Mouse (Mus musculus): ENCODE results near the gene Ppil6. TPM values are rescaled to one million over a fixed set of nuclear protein-coding genes. Genes with fewer than 3 reads are reported as not detected.

The Ppil6 gene
- not detected for total RNA-seq (2023)

GRCm38 (mm10) chr10:41489708-41490517 is at the start of gene Ppil6, which contains the start of gene Smpd2:
Gene Ppil6 (plus strand): TSS chr10:41490439.
Gene Smpd2 (minus strand): TSS chr10:41490369.

GRCm38 (mm10) chr10:41450137-41450670 is 40.0 kb upstream of the Ppil6 start, which contains the start of gene Zbtb24:
Gene Zbtb24 (plus strand): TSS chr10:41450383.

GRCm38 (mm10) chr10:41476171-41477017 is 13.8 kb upstream of the Ppil6 start, which contains the start of gene Mical1:
Gene Mical1 (plus strand): TSS chr10:41476314.

GRCm38 (mm10) chr10:41518981-41519618 is 28.9 kb downstream of the Ppil6 start, which contains the start of gene Cd164:
Gene Cd164 (plus strand): TSS chr10:41519414.

Other genes starting within 250 kb of the Ppil6 start
- gene Fig4, start 187.2 kb upstream of the Ppil6 start, total RNA-seq (2023), result 10 to 100 TPM; 15.0 to 16.1 TPM
- under 1 TPM in 1 of 2 experiments, not detected in 1; 0.04 TPM for gene Ak9, start 186.5 kb upstream of the Ppil6 start, total RNA-seq (2023)
- gene Zbtb24, start 40.1 kb upstream of the Ppil6 start, total RNA-seq (2023), result 10 to 100 TPM; 17.4 to 19.8 TPM
- gene Mical1, start 14.1 kb upstream of the Ppil6 start, total RNA-seq (2023), result 100 to 1,000 TPM; 227 to 244 TPM
- 10 to 100 TPM; 13.7 to 16.6 TPM for gene Smpd2, start 70 bp upstream of the Ppil6 start, total RNA-seq (2023)
- gene Cd164, start 29.0 kb downstream of the Ppil6 start, total RNA-seq (2023), result 100 to 1,000 TPM; 204 to 214 TPM
- 1 to 10 TPM; 4.7 to 5.6 TPM for gene Ccdc162, start 226.2 kb downstream of the Ppil6 start, total RNA-seq (2023)